Mouse (Mus musculus): ENCODE data around the gene Mpl. TPM values are rescaled to one million over a fixed set of nuclear protein-coding genes. Genes with fewer than 3 reads are reported as not detected.
A peak's percentile ranks its signal among the peaks of the same experiment; 100 is the strongest.

Mpl gene
- not detected for polyA plus RNA-seq (2017; shearing (Covaris generic))

DNA sequence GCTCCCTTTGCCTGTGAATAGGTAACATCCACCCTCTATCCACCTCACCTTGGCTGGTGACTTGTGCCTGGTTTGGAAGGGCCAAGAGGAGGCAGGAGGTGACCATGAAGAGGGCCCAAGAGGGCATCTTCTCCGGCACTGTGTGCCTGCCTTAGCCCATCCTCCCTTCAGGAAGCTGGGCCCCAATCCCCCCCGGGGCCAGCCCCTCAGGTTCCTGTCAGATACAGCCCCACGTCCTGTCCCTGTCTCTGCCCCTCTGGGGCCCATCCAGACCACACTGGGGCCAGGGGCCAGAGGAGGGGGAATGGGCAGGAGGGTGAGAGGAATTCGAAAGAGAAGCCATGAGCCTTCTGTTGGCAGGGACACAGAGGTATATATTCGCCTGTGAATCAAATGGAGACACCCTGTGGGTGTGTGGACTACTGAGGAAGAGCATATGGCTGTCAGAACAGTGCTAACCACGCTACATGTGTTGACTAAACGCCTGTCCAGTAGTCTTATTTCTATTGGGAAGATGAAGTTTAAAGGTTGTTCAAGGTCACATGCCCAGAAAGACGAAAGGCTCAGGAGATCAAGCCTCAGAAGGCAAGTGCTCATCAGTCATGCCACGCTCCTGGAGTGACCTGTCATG lies at the start of gene Mpl:
Gene Mpl, minus strand, starts transcription at position 169 of the 631 bp plus-strand sequence.
- ATAC-seq = no peak

DNA sequence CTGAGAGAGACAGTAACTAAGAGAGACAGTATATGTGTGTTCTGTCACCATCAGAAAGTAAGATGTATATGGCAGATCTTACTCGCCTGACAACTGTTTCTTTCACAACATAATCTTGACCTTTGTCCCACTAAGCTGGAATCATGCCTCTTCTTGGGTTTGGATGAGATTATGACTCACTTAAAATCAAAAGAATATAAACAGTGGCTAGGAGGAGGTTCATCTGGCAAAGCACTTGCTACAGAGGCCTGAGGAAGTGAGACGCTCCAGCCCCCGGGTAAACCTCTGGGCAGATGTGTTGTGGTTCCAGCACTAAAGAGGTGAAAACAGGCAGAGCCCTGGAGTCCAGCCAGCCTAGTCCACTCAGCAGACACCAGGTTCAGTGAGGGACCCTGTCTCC lies 48.2 kb upstream of the Mpl start:
- ATAC-seq = no peak

DNA sequence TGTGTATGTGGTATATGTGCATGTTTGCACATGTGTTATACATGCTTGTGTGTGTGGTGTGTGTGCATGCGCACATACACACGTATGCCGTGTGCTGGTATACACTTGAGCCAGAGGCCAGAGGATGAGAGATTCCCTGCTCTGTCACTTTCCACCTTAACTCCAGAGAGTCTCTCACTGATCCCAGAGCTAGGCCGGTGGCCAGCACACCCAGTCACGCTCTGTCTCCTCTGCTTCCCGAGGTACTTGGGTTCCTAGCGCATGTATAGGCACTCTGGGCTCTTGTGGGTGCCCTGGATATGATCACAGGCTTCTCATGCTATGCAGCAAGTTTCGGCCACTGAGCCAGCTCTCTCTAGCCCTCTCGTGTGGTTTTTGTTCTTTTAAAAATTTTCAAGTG lies 43.5 kb upstream of the Mpl start:
- no peak for ATAC-seq

DNA sequence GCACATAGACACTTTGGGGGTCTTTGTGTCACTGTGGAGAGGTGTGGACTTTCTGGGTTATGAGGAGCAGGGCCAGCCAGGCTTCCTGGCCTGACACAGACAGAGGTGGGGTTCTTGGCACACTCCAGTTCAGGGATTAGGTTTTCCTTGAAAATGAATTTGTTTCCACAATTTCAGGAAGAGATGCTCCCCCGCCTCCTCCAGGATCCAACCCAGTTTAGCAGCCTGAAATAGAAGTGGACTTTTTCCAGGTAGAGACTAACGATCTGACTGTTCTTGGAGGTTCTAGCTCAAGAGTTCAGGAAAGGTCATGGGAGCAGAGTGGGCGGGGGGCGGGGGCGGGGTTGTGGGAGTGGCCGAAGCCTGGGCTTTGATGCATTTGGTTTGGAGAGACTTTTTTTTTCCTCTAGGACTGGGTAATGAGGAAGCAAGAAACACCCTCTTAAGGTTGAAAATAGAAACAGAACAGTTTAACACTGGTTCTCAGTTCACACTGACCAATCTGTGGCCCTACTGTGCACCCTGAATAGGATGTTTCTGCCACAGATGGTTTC lies 42.9 kb upstream of the Mpl start:
- ATAC-seq = no peak

DNA sequence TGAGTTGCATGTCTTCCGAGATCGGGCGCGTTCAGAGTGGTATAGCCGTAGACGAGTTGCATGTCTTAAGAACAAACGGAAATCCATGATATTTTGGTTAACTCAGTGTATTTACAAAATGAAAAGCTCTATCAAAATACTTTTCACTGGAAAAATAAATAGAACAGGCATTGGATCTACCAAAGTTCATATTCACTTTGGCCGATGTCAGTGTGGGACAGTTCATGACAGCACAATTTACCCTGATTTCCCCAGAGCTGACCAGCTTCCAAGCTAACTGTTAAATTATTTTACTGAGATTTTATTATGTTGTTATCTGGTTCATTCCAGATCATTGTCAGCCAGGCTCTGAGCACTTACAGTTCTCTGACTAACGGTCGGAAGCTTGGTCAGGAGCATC lies 33.1 kb upstream of the Mpl start:
- no peak for ATAC-seq

DNA sequence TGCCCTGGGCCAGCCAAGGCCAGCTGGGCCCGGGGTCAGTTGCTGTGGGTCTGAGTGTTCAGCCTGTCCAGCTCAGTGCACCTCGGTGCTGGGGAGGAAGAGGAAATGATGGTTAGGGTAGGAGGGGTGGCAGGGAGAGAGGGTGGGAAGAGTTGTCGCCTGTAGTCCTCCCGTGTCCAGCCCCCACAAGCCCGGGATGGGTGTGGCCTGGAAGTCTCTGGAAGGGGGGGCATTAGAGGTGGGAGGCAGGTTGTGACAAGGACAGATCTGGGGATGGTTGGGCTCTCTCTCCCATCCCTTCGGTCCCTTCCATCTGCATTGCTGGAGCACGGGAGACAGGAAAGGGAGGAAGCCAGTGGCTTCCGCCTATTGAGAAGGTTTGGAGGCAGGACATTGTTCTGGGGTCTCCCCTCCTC lies 32.4 kb upstream of the Mpl start, which contains the start of gene Tie1:
Gene Tie1, minus strand, starts transcription at position 345 of the 416 bp plus-strand sequence.
- no peak for ATAC-seq

DNA sequence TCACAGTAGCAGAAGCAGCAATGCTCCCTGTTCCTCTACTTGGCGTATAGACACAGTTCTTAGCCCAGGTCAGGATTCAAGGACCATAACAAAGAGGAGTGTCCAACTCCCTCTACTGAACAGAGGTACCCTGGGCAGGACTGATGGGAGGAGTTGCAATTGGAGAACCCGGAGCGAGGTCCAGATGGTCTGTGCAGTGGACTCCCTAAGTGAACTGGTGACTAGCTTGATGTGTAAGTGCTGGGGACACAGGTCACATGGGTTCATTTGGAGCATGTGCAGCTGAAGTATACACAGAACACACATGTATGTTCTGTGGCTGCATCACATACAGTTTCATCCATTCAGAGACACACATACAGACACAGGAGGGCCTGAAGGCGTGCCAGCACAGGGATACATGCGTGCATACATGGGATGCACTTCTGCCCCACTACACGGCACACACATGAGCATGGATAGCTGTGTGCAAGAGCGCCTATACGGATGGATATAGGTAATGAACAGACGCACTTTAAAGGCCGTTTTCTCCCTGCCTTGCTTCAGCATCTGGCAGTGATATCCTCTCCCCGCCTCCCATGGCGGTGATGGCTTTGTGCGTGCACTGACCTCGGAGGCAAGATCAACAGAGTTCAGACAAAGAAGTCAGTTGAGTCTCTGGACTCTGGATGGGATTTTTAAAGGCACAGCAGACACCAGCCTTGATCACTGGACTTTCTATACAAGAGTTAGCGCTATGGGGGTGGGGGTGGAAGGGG lies 19.6 kb upstream of the Mpl start:
- no peak for ATAC-seq

DNA sequence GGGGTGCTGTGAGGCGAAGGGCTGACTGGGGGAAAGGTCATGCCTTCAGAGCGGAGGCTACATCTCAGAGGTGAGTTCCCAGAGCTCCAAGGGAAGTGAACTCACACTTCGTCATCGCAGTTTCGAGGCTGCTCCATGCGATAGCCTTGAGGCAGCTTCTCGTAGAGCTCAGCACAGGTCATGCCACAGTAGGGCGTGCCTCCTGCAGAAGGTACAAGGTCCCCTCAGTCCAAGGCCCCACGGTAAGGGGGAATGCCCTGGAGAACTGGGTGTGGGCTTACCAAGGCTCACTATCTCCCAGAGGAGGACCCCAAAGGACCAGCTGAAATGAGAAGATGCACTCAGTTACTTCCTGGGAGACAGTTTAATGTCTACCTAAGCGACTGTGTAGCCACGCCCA lies 15.4 kb upstream of the Mpl start:
- ATAC-seq = no peak

DNA sequence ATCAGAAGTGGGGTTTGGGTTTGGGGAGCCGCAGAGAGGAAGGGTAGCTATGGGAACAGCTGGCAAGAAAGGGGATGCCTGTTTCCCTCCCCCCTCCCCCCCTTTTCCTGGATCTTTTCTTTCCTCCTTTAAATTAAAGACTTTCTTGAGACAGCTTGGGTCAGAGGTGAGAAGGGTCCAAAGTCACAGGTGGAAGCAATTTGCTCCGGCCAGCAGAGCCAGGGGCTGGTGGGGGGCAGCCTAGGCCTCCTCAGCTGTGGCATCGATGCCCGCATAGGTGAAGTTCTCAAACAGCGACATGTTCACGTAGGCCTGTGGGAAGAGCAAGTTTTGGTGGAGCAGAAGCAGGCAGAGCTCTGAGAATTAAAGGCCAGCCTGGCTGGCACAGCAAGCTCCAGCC lies 14.0 kb upstream of the Mpl start:
- ATAC-seq = no peak

DNA sequence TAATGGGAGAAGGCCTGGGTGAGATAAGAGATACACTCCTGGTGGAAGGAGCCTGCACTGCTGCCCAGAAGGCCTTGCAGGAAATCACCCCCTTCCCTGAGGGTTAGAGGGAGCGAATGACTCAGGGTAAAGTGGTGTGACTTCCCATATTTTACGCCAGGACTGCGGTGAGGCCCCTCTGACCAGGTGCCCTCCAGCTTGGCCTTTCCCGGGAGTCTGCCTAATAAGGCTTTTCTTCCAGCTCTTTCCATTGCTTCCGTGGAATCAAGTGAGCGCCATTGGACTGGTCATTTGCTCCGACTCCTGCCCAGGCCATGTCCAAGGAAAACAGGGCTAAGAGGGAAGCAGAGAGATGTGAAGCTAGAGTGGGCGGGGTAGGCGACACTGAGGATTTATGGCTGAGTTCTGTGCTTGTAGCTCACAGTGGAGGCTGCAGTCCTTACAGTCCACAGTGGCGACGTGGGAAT lies 8.4 kb upstream of the Mpl start:
- no peak for ATAC-seq

DNA sequence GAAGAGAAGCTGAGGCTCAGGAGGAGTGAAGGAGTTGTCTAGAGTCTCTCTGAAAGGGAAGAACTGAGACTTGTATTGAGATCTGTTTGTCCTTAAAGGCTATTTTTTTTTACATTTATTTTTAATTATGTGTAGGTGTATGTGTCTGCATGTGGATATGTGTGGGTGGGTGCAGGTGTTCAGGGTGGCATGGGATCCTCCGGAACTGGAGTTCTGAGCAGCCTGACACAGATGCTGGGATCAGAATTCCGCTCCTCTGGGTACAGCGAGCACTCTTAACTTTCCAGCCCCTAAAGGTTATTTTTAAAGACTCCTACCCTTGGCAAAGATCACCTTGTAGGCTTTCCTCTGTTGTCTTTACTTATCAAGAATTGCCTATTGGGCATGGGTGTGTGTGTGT lies 7.6 kb upstream of the Mpl start:
- ATAC-seq = no peak

DNA sequence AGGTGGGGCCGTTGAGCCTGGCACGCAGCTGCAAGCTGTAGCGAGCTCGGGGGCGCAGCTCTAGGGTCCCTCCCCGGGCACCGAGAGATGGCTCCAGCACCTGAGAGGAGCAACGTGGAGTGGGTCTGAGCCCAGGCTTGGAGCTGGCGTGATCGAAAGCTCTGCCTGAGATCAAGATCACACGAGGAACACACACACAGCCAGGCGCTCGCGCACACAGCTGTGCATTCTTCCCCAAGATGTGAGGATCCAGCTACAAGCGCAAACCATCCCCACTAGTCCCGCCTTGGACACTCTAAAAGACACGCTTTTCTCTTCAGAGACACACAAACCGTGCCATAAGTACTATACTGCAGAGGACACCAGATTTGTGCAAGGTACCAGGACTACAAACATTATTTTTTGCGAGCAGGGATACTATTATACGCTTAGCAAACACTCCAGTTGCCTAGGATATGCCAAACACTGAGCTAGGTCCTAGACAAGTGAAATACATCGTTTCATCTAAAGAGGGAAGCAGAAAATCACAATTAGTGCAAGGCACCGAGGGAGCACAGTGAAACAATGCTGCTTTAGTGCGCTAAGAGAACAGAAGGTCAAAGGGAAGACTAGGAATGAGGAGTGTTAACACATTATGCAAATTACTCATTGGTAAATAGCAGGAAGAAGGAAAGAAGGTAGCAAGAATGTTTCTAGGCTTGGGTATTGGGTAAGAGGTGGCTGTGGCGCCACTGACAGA lies 10.7 kb downstream of the Mpl start:
- no peak for ATAC-seq

DNA sequence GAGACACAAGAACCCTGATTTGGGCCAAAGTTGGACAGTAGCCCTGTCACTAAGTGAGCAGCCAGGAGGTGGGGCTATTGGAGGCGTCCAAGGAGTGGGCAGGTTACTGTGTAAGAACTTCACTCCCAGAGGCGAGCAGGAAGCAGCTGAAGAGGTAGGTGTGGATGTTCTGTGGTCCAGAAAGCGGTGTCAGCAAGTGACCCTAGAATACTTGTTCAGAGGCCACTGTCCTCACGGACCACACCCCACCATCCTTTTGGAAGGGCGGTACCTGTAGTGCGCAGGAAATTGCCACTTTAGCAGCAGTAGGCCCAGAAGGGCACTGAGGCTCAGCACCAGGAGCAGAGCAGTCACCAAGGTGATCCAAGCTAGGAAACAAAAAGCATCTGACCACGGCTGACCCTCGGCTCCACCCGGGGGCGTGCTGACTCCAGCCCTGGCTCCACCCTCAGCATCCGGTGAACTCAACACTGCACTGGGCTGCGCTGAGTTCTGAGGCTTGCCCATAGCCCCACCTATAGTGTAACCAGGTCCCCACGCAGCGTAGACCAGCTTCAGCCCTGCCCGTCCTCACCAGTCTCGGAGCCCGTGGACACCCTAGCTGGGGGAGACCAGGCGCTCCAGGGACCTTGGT lies 11.4 kb downstream of the Mpl start:
- no peak for ATAC-seq

DNA sequence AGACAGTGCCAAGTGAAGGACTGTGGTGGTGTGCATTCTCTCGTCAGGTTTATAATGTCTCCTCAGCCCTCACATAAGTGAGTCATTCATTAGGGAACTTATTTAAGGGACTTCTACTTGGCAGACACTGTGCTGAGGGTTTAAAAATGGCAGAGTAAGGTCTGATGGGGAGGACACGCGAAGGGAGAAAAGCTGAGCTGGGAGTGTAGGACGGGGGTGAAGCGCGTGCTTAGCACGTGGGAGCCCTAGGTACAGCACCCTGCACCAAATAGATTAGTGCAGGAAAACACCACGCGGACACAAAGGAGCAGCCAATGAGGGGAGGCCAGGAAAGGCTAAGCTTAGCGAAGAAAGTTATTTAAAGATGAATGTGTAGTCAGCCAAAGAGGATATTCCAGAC lies 12.2 kb downstream of the Mpl start:
- ATAC-seq = no peak

DNA sequence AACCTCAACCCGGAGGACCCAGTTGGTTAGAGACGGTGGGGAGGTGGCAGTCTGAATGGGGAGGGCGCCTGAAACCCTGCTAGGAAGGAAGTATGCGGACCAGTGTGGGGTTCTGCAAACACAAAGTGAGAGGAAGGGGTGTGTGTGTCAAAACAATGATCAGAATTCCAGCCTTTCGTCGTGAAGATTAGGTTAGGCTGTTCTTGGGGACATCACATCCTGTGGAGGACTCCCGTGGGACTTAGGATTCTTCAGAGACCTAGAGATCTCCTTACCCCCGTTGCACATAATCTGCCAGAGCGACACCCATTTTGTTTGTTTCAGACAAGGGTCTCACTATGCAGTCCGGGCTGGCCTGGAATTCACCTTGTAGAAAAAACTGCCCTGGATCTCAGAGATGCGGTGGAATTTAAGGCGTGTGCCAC lies 19.5 kb downstream of the Mpl start:
- peak; percentile 20 for ATAC-seq

DNA sequence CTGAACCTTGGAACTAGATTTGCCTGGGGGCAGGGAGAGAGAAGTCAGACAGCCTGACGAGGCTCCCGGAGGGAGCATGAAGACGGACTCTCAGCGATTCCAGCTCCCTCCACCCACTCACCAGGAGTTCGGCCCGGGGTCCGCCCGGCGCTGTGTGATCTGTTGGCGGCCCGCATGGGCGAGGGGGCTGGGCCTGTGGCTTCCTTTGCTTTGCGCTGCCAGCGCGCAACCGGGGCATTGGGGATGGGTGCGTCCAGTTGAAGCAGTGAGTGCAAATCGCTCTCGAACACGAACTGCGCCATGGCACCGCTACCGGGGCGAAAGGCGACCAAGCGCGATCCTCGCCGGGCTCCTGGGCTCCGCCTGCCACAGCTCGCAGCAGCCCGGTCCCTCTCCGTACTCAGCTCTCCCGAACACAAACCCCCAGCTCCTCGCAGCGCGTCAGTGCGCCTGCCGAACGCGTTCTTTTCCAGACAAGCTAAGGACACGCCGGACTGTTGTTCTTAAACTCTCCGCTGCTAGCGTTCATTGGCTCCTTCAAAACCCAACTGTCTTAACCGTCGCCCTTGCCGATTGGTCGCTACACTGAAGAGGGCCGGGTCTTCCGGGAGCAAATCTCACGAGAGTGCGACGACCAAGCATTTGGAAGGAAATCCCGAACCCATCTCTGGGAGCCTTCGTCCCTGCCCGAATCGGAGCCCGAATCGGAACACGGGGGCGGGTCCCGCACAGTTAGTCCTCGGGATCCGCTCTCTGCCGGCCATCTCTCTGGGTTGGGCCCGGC lies 20.3 kb downstream of the Mpl start, which contains the start of gene Cdc20:
Gene Cdc20, minus strand, starts transcription at position 533 of the 784 bp plus-strand sequence.
- peak; percentile 99 for ATAC-seq

DNA sequence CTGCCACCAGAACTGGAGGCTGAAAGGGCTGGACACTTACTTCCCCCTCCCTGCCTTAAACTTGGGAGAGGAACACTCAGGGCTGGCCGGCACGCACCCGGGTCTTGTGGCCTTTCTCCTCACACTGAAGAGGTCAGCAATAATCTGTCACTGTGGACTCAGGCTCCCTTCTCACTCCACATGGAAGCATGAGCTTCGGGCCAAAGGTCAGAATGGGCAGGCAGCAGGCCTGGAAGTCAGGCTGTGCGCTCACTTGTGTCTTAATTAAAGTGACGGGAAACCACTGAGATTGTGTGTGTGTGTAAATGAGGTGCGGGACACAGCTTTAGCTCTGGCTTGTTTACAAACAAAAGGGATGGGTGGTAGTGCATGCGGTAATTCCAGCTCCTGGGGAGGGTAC lies 25.0 kb downstream of the Mpl start:
- ATAC-seq = no peak

DNA sequence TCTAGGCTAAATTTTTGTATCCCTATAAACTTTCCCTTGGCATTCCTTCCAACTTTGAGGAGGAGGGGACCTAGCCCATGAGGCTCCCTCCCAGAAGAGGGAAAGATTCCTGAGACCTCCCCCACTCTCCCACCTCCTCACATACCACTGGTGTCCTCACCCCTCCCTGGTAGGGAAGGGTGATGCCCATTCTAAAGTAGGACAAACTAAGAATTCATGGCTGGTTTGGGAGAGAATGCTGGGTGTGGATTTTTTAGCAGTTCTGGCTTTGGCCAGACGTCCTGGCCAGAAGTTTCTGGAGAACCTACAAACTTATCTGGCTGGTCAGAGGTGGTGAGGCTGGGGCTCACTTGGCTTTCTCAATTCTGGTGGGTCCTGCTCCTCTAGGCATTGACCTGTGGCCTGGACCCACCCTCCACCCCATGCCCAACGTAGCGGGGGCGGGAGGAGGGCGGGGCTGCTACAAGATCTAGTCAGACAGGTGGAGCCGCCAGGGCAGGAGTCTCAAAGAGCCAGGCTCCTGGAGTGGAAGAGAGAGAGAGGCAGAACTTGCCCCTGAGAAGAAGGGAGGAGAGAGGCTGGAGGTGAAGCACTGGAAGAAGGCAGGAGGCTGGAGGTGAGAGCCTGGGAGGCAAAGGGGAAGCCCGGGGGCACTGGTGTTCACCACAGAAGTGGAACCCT lies 28.0 kb downstream of the Mpl start:
- no peak for ATAC-seq

DNA sequence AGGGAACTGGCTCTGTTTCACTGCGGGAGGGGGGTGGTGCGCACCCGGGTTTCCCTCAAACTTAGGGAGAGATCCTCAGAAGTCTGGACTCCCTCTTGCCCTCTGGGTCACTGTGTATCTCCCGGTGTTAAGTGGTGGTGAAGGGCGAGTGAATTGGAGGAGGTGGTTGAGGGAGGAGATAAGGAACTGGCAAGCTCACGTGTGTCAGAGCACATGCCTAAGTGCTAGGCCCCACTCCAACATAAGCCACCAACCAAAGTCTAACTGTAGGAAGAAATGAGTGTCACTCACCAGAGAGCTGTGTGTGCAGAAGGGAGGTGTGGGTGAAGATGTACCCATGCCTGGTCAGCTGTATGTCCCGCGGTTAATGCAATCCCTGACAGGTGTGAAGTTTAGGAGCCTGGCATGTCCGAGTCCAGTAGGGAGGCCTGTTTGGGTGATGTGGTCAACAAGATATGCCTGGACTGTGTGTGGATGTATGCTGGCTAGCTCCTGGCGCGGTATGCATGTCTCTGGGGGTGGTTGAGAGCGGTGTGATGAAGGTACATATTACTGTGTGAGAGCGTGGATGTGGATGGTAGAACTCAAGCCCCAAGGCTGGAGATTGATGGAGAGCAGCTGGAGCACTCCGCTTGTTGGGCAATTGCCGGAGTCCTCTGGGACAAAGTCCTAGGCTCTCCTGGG lies 28.6 kb downstream of the Mpl start:
- ATAC-seq = peak; percentile 9

DNA sequence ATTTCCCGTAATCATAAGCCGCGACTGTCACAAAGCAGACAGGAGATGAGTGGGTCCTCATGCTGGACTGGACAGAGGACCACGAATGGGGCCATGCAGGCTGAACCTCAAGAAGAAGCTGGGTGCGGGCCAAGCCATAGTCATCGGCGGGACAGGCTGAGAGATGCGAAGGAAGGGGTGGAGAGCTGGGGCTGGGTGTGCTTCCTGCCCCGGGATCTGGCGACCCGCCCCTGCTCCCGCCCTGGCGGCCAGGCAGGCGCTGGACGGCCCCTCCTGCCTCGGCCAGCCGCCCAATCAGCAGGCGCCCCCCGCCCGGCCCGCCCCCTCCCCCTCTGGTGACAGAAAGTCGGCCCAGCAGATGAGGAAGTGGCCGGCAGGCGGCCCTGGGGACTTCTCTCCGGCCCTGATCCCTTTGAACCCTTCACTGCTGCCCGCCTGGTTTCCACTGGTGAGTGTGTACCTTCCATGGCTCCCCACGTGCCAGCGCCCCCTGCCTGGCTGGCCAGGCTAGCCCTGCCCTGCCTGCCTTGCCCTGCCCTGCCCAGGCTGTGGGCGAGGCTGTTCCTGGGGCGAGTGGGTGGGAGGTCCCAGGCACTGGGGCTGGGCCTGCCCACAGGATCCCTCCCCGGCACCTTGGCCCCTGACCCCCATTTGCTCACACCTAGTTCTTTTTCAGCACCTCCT lies 29.4 kb downstream of the Mpl start, which contains the start of gene Elovl1:
Gene Elovl1, plus strand, starts transcription at position 326 of the 684 bp plus-strand sequence.
- ATAC-seq = peak; percentile 87
